Mouse (Mus musculus): ENCODE measurements around the gene Tram2. TPM values are rescaled to one million over a fixed set of nuclear protein-coding genes. Genes with fewer than 3 reads are reported as not detected.
A peak's percentile ranks its signal among the peaks of the same experiment; 100 is the strongest.

Tram2 gene
- polyA plus RNA-seq, 1 experiment from 2014 or later = 12.4 TPM

- ATAC-seq = no peak
- H3K27me3 ChIP-seq = no peaks in the 10 kb centered on the region
- in situ Hi-C loops (cut with MboI; ENCODE audit: low pct_unique_long_range_greater_than_20kb) = no loop called here
- DNase-seq (ENCODE audit: low read depth, low spot score) = no peak
- no peak for TF ChIP-seq CTCF (IDR thresholded peaks at IDR 0.05)
- ChIA-PET POLR2A (no interaction called here), CTCF (interaction anchor here (0.9 to 1.5 kb wide), 2 partner anchors 11 to 100 kb away, joined by 3 read pairs; no protein-coding TSS in a partner anchor)
Measured at GRCm38 (mm10) chr1:20980553-20980952, 98.5 kb downstream of the Tram2 start.

GRCm38 (mm10) chr1:20974341-20975135 is 104.5 kb downstream of the Tram2 start:
- DNase-seq (ENCODE audit: low read depth, low spot score) (no peak), ATAC-seq (no peak)
- POLR2A ChIA-PET = interaction anchor here (0.6 kb wide), 1 partner anchor 10 kb away, joined by 3 read pairs; no protein-coding TSS in a partner anchor
- in situ Hi-C loops (cut with MboI; ENCODE audit: low pct_unique_long_range_greater_than_20kb) = no loop called here
- no peaks in the 10 kb centered on the region for H3K27me3 ChIP-seq
- CTCF ChIA-PET = interaction anchor here (0.8 to 1.1 kb wide), 3 partner anchors 23 to 25 kb away, joined by 3 to 5 read pairs (median 5); no protein-coding TSS in a partner anchor
- TF ChIP-seq CTCF (IDR thresholded peaks at IDR 0.05) = no peak

DNA sequence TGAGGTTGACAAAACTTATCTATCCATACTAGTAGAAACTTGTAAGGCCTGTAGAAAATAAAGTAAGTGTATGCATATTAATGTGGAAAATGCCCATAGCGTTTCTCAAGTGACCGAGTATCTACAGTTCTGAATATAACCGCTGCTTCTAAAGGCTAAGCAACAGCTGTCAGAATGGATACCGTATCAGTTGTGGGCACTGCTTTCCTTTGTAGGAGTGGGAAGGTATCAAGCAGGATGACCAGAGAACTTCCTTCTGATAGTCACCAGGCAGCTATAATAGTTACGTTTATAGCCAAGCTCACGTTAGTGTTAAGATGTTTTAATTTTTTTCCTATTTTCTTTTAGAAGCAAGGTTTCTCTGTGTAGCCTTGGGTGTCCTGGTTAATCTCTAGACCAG is 105.6 kb downstream of the Tram2 start:
- ChIA-PET POLR2A (no interaction called here), CTCF (no interaction called here)
- DNase-seq (ENCODE audit: low read depth, low spot score) (no peak), ATAC-seq (no peak)
- no peak for TF ChIP-seq CTCF (IDR thresholded peaks at IDR 0.05)
- in situ Hi-C loops (cut with MboI; ENCODE audit: low pct_unique_long_range_greater_than_20kb) = no loop called here
- no peaks in the 10 kb centered on the region for H3K27me3 ChIP-seq

GRCm38 (mm10) chr1:20969642-20970041 is 109.4 kb downstream of the Tram2 start:
- no peak for TF ChIP-seq CTCF (IDR thresholded peaks at IDR 0.05)
- no peaks in the 10 kb centered on the region for H3K27me3 ChIP-seq
- ChIA-PET POLR2A (no interaction called here), CTCF (interaction anchor here (1.0 kb wide), 1 partner anchor 8 kb away, joined by 3 read pairs; no protein-coding TSS in a partner anchor)
- DNase-seq (ENCODE audit: low read depth, low spot score) (no peak), ATAC-seq (no peak)
- in situ Hi-C loops (cut with MboI; ENCODE audit: low pct_unique_long_range_greater_than_20kb) = no loop called here

DNA sequence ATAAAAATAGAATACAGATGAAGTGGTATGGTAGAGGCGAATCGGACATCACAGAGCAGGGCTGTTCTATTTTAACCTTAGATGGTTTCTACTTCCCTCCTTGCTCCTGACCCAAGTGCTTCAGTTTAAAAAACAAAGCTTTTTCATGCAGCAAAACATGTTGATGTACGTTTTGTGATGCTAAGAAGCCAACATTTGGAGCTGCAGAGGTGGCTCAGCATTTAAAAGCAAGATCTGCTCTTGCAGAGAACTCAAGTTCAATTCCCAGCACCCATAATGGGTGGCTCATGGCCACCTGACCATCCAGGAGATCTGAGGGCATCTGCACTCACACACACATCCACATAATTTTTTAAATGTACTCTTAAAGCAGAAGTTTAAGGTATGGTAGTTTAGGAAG is 124.2 kb downstream of the Tram2 start:
- POLR2A ChIA-PET = no interaction called here
- no peak for ATAC-seq

GRCm38 (mm10) chr1:20951799-20952198 is 127.2 kb downstream of the Tram2 start:
- ATAC-seq = no peak
- POLR2A ChIA-PET = no interaction called here
- DNase-seq (ENCODE audit: low read depth, low spot score) = no peak

More for the DNA sequence above, 124.2 kb downstream of the Tram2 start:
- CTCF ChIA-PET = no interaction called here
- TF ChIP-seq CTCF (IDR thresholded peaks at IDR 0.05) = no peak
- in situ Hi-C loops (cut with MboI; ENCODE audit: low pct_unique_long_range_greater_than_20kb) = no loop called here
- DNase-seq (ENCODE audit: low read depth, low spot score) = no peak
- H3K27me3 ChIP-seq = no peaks in the 10 kb centered on the region

GRCm38 (mm10) chr1:20951300-20951763 is 127.7 kb downstream of the Tram2 start, which contains the start of gene Efhc1:
Gene Efhc1, plus strand, starts transcription at chr1:20951626.
- POLR2A ChIA-PET = interaction anchor here (0.6 kb wide), 1 partner anchor 54 kb away, joined by 3 read pairs; no protein-coding TSS in a partner anchor
- H3K27me3 ChIP-seq = no peaks in the 10 kb centered on the region
- ATAC-seq = peak; percentile 93
- in situ Hi-C loops (cut with MboI; ENCODE audit: low pct_unique_long_range_greater_than_20kb) = no loop called here
- CTCF ChIA-PET = interaction anchor here (1.0 to 2.9 kb wide), 3 partner anchors 46 to 150 kb away, joined by 3 to 11 read pairs (median 4); no protein-coding TSS in a partner anchor
- no peak for TF ChIP-seq CTCF (IDR thresholded peaks at IDR 0.05)
- DNase-seq (ENCODE audit: low read depth, low spot score) = peak; percentile 27

More at GRCm38 (mm10) chr1:20951799-20952198, 127.2 kb downstream of the Tram2 start:
- in situ Hi-C loops (cut with MboI; ENCODE audit: low pct_unique_long_range_greater_than_20kb) = no loop called here
- no peak for TF ChIP-seq CTCF (IDR thresholded peaks at IDR 0.05)
- H3K27me3 ChIP-seq = no peaks in the 10 kb centered on the region
- CTCF ChIA-PET = no interaction called here

Other genes with a start within 250 kb of the Tram2 start
- gene Paqr8, start 188.6 kb downstream of the Tram2 start, polyA plus RNA-seq (2021) = 7.5 TPM
- 6.1 TPM for gene Efhc1, start 127.6 kb downstream of the Tram2 start, polyA plus RNA-seq (2021)
- gene Tmem14a, start 139.3 kb upstream of the Tram2 start, polyA plus RNA-seq (2021) = 8.5 TPM
- 3.4 TPM for gene Gsta3, start 161.4 kb upstream of the Tram2 start, polyA plus RNA-seq (2021)

Measured in Patski (cell line).